In the genomic region with DNA sequence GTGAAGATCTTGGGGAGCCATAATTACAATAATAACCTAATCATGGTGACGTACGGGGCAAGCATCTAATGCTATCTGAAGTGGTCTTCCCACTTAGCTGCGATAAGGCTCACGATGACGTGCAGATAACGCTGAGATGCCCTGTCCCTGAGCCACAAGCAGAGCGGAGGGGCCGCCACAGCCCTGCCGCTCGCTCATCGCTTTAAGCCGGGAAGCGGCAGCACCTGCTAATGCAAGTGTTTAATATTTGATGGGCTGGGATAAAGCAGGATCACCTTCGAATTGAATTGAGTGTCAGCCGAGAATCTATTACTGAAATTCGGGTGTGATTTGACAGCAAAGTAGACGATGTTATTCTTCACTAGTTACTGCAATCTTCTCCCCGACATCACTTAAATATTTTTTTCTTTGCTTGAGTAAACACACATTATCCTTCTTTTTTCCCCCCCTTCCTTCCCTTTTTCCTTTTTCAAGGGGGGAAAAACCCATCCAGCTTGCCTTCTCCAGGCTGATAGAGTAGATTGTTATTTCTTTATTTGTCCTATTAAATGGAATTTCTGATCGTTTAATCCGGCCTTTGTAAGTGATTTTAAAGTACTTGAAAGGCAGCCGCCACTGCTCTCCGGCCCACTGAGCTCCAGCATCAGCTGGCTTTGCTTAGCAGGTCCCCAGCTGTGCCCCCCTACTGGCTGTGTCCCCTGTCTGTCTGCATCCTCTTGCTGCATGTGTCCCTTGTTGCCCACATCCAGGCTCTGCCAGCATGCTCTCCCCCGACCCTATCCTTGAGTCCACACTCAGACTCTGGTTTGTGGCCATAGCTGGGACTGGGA, we compare ENCODE assay signal across 13 mouse cellular contexts. TPM values are rescaled to one million over a fixed set of nuclear protein-coding genes. Genes with fewer than 3 reads are reported as not detected.
A peak's percentile ranks its signal among the peaks of the same experiment; 100 is the strongest.
DNase-seq lines count a peak whose midpoint lies in the region; ATAC-seq and TF ChIP-seq lines count a peak whose summit lies in the region.
"Had no signal": no experiment of that assay in that cellular context is flagged by ENCODE, and none has a peak within 500 bp of the region (broad histone marks: within the 10 kb centered on the region; RNA-seq: fewer than 3 reads in every experiment).

No protein-coding gene starts in this region.

- peak; percentile 30 for DNase-seq in cerebellum, adult 9-11 months
- DNase-seq in cerebellum, adult 9-10 months, result no peak
- no peak for DNase-seq in lung, postnatal 10 days
- DNase-seq in urinary bladder, postnatal 14 days (ENCODE audit: low spot score), result no peak
- DNase-seq in kidney, adult 2 months, result no peak
- DNase-seq: adrenal gland, adult 2 months; kidney, postnatal 25 days; liver, embryonic 13.5 days had no signal

- TF ChIP-seq POLR2A in kidney, adult 2 months (IDR thresholded peaks at IDR 0.05; ENCODE audit: low read depth, low read length), result no peak

- WGBS in forebrain, embryonic 12.5 days, result 18% methylated on average over 23 of the region's 23 CpGs
- 31% methylated on average over 23 of the region's 23 CpGs for WGBS in hindbrain, embryonic 15.5 days
- WGBS in midbrain, embryonic 15.5 days, result 9% methylated on average over 23 of the region's 23 CpGs
- WGBS in kidney, adult 2 months, result 87% methylated on average over 23 of the region's 23 CpGs

- H3K4me3 ChIP-seq in forebrain, embryonic 12.5 days (replicated peaks), result no peak overlapping the region
- no peak overlapping the region for H3K4me3 ChIP-seq in hindbrain, embryonic 15.5 days
- H3K4me3 ChIP-seq in midbrain, embryonic 15.5 days, result no peak overlapping the region
- no peak overlapping the region for H3K4me3 ChIP-seq in kidney, adult 2 months (ENCODE audit: insufficient read depth, low read depth, low read length)
- H3K4me3 ChIP-seq: liver, embryonic 13.5 days had no signal

- peak overlapping the region; percentile 93 for H3K27ac ChIP-seq in forebrain, embryonic 12.5 days
- peak overlapping the region; percentile 82 for H3K27ac ChIP-seq in hindbrain, embryonic 15.5 days (replicated peaks)
- H3K27ac ChIP-seq in midbrain, embryonic 15.5 days, result peak overlapping the region; percentile 80
- no peak overlapping the region for H3K27ac ChIP-seq in kidney, adult 2 months (ENCODE audit: insufficient read depth, low read depth, low read length)
- H3K27ac ChIP-seq: liver, embryonic 13.5 days had no signal

- no peak for TF ChIP-seq CTCF in kidney, adult 2 months (conservative IDR thresholded peaks at IDR 0.05; ENCODE audit: insufficient read depth, insufficient read length, low read depth, low read length)

- peak overlapping the region; percentile 33; the same call in 1 of the 2 replicates for H3K9ac ChIP-seq in forebrain, embryonic 12.5 days
- no peak overlapping the region; the same call in 1 of the 2 replicates for H3K9ac ChIP-seq in hindbrain, embryonic 15.5 days
- H3K9ac ChIP-seq in midbrain, embryonic 15.5 days, result peak overlapping the region; percentile 3
- H3K9ac ChIP-seq: liver, embryonic 13.5 days had no signal

- H3K27me3 ChIP-seq in forebrain, embryonic 12.5 days, result peaks cover 8% of the 10 kb centered on the region; the same call in 1 of the 2 replicates
- H3K27me3 ChIP-seq in hindbrain, embryonic 15.5 days, result no peaks in the 10 kb centered on the region
- H3K27me3 ChIP-seq in midbrain, embryonic 15.5 days (replicated peaks), result no peaks in the 10 kb centered on the region
- H3K27me3 ChIP-seq in kidney, adult 2 months (replicated peaks; ENCODE audit: control insufficient read depth, insufficient read depth, low read length), result no peaks in the 10 kb centered on the region
- H3K27me3 ChIP-seq: liver, embryonic 13.5 days; Patski had no signal

- peaks cover 74% of the 10 kb centered on the region for H3K4me1 ChIP-seq in forebrain, embryonic 12.5 days
- peaks cover 56% of the 10 kb centered on the region for H3K4me1 ChIP-seq in hindbrain, embryonic 15.5 days (replicated peaks)
- H3K4me1 ChIP-seq in midbrain, embryonic 15.5 days, result peaks cover 71% of the 10 kb centered on the region
- no peaks in the 10 kb centered on the region for H3K4me1 ChIP-seq in kidney, adult 2 months (ENCODE audit: control insufficient read depth, insufficient read depth, low read length)

- H3K9me3 ChIP-seq in forebrain, embryonic 12.5 days, result no peaks in the 10 kb centered on the region
- H3K9me3 ChIP-seq in hindbrain, embryonic 15.5 days, result no peaks in the 10 kb centered on the region
- H3K9me3 ChIP-seq in midbrain, embryonic 15.5 days, result no peaks in the 10 kb centered on the region
- H3K9me3 ChIP-seq: liver, embryonic 13.5 days had no signal

- peak overlapping the region; percentile 27 for H3K4me2 ChIP-seq in forebrain, embryonic 12.5 days
- no peak overlapping the region; the same call in 1 of the 2 replicates for H3K4me2 ChIP-seq in hindbrain, embryonic 15.5 days
- peak overlapping the region; percentile 9; the same call in 1 of the 2 replicates for H3K4me2 ChIP-seq in midbrain, embryonic 15.5 days
- H3K4me2 ChIP-seq: liver, embryonic 13.5 days had no signal

- H3K36me3 ChIP-seq in forebrain, embryonic 12.5 days (replicated peaks), result peaks cover 7% of the 10 kb centered on the region; the same call in 1 of the 2 replicates
- H3K36me3 ChIP-seq in hindbrain, embryonic 15.5 days, result no peaks in the 10 kb centered on the region
- H3K36me3 ChIP-seq in midbrain, embryonic 15.5 days (replicated peaks), result no peaks in the 10 kb centered on the region
- H3K36me3 ChIP-seq in kidney, adult 2 months (ENCODE audit: control insufficient read depth, insufficient read depth, low read length), result no peaks in the 10 kb centered on the region

- ATAC-seq in forebrain, embryonic 12.5 days (ENCODE audit: low FRiP score), result no peak
- no peak for ATAC-seq in hindbrain, embryonic 15.5 days (ENCODE audit: low FRiP score, low read depth)
- peak; percentile 43 for ATAC-seq in midbrain, embryonic 15.5 days (replicated peaks)
- ATAC-seq: inflammation-experienced regulatory T-cells, adult 6 months; Patski had no signal

RNA-seq across cellular contexts. Expression of a gene that starts 34.9 kb away (rescaled TPM):
- polyA plus RNA-seq in forebrain, embryonic 12.5 days (2016; fragmentation: Nextera tagmentation; extraction: Ambion mirVana), result 73.1 and 76.4 TPM in 2 replicates
- 76.5 and 76.8 TPM in 2 replicates for polyA plus RNA-seq in hindbrain, embryonic 15.5 days (2015; fragmentation: Nextera tagmentation; extraction: Ambion mirVana)
- 82.5 and 84.8 TPM in 2 replicates for polyA plus RNA-seq in midbrain, embryonic 15.5 days (2015; fragmentation: Nextera tagmentation; extraction: Ambion mirVana)
- polyA plus RNA-seq in kidney, adult 2 months (2012; rRNA removed), result 14.8 and 17.0 TPM in 2 replicates
